Mouse (Mus musculus): Measurements from ENCODE around the gene Ube2q2.
A peak's percentile ranks its signal among the peaks of the same experiment; 100 is the strongest.
"Not testable (repeated sequence)": the region's sequence is repeated elsewhere in the genome, so short reads cannot be mapped to it uniquely, and the experiment has no call there.

The Ube2q2 gene

GRCm38 (mm10) chr9:55172195-55172685, 23.6 kb downstream of the Ube2q2 start:
- no peak for DNase-seq (ENCODE audit: low spot score)

- no peak for DNase-seq (ENCODE audit: low spot score)
These were observed 25.6 kb downstream of the Ube2q2 start for GRCm38 (mm10) chr9:55174235-55174634.

DNA sequence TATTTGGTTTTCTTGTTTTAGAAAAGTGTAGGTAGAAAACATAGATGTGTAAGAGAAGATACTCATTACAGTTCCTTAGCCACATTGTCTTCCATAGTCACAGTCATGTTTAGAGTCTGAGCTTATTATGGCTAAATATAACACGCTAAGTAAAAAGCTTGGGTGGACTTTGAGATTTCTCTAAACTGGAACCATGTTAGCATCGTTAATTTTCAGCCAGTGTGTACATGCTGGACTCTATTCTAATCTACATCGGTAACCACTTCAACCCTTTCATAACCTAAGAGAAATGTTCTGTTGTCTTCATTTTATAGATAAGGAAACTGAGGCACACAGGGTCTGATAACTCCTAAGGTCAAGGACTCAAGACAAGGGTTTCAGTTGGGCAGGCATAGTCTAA, 47.2 kb downstream of the Ube2q2 start:
- DNase-seq (ENCODE audit: low spot score) = no peak

GRCm38 (mm10) chr9:55198260-55198659, 49.6 kb downstream of the Ube2q2 start:
- no peak for DNase-seq (ENCODE audit: low spot score)

DNA sequence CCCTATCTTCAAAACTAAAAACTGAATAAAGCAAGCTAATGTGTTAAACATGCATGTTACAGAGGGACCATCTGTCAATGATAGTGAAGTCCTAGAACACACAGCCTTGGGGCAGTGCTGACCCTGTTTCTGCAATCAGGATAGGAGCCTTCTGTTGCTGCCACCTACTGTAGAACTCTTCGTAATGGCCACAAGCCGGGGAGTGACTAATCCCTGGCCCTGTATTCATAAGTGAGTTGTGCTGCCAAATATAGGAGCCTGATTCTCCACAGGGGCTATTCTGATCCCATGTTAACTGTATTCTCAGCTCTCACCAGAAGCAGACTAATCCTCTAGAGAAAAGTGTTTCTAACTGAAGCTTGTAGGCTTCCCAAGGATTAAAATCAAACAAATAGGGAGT, 50.7 kb downstream of the Ube2q2 start:
- DNase-seq (ENCODE audit: low spot score) = no peak

DNA sequence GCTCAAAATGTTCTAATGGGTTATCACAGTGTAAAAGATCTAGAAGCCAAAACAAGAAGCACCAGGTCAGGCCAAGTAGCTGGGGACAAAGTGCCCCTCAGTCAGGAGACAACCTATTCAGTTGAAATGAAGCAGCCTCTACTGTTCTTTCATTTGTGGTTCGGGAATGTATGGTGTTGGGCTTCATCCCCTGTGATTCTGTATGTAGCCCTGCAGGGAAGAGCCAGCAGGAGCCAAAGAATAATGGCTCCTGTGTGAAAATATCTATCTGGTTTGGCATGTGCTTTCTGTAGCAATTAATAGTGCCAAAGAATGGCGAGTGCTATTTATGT, 59.8 kb downstream of the Ube2q2 start:
- DNase-seq (ENCODE audit: low spot score) = no peak

- peak; percentile 74 for DNase-seq (ENCODE audit: low spot score)
These were observed 60.3 kb downstream of the Ube2q2 start, which contains the start of gene Fbxo22 for GRCm38 (mm10) chr9:55208790-55209481. Fbxo22 (plus strand) TSS chr9:55208925.

DNA sequence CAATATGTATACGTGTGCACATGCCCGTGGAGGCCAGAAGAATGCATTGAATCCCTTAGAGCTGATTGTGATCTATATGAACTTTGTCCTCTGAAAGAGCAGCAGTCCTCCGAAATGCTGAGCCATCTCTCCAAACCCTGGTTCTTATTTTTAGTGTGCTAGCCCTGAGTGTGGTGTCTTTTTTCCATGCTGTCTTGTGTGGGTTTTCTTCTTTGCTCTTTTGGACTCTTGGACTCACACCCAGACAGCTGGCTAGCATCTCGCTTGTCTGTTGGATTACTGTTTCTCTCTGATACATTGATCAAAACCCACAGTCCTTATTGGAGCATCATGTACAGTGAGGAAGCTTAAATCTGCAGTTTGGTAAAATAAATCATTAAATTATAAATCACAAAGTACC, 63.0 kb downstream of the Ube2q2 start:
- DNase-seq (ENCODE audit: low spot score) = no peak

DNA sequence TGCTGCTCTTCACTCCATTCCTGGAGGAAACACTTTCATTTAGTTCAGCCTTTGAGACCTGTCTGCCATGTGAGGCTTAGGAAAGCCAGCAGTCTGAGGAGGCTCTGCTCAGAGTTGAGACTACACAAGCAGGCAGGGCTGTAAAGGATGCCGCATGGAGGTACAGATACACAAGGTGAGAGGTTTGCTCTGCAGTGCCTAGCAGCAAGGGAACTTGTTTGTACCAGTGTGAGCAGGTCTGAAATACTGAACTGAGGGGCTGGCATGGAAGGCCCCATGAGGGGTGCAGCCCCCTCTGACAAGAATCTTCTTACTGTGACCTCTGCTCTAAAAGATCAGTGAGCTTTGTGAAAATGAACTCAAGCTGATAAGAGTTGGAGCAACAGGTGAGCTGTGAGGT, 64.7 kb downstream of the Ube2q2 start:
- DNase-seq (ENCODE audit: low spot score) = no peak

DNA sequence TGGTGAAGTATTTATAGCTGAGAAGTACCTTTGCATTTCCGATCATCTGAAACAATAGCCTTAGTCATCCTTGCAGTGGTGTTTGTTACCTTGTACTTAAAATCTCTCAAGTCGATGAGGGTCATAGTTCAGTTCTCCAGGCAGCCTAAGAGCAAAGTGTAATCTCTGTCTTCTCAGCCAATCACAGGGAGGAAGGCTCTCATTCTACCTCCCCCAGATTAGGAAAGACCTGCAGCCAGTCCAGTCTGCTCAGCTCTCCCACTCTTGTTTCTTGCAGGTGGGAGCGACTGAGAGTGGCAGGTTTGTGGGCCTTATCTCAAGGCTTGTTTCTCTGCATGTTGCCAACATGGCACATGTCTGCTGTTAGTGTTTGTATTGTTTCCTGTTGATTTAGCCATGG, 66.4 kb downstream of the Ube2q2 start:
- no peak for DNase-seq (ENCODE audit: low spot score)

DNA sequence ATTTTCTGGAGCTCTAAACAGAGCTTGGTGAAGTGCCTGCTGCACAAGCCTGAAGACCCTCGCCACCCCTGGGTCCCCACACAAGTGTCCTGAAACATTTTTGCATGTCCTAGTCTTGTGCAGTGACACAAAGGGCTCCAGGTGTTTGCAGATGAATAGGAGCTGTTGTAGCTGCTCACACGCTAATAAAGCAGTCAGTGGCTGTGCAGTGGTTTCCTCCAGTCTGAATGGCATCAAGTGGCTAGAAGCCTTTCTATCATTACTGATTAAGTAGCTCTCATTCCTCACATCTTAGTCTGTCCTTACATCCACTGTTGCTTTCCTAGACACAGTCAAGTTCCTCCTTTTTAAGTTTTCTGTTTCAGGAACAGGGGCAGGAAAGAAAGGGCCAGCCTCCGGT, 67.0 kb downstream of the Ube2q2 start:
- no peak for DNase-seq (ENCODE audit: low spot score)

DNA sequence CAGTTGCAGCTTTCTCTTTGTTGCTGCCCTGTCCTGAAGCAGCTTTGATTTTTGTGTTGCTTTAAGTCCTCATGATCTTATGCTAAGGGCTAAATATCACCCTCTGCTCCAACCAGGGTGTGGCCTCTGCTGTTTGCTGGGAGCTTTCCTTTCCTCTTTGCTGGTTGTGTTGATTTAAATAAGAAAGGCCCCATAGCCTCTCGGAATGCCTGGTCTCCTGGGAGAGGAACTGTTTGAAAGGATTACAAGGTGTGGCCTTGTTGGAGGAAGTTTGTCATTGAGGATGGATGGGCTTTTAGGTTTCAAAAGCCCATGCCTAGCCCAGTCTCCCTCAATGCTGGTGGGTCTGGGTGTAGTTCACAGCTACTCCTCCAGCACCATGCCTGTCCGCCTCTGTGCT, 67.4 kb downstream of the Ube2q2 start:
- DNase-seq (ENCODE audit: low spot score) = no peak

- no peak for DNase-seq (ENCODE audit: low spot score)
These were observed 68.7 kb downstream of the Ube2q2 start for GRCm38 (mm10) chr9:55217381-55217780.

DNA sequence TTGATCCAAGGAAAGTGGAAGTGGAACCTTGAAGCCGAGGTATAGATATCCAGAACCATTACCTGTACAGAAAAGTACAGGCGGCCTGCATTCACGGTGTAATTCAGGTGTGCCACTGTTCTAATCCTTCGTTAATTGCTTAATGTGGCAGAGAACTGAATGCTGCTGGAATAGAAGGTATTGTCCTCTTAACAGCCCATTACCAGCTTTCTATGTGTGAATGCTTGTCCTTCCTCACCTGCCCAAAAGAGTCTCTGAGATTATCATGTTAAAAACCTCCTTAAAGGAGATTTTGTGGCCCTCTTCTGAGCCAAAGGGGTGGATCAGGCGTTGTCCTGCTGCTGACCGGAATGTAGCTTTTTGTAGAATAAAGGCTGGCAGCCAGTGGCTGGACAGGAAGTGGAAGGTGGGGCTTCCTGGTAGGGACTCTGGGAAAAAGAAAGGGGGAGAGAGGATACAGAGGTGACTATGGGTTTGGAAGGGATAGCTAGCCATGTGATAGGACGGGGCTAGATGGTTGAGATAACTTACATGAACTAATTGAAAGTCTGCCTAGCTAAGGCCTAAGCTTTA, 76.6 kb downstream of the Ube2q2 start:
- DNase-seq (ENCODE audit: low spot score) = no peak

GRCm38 (mm10) chr9:55226251-55226650, 77.6 kb downstream of the Ube2q2 start:
- DNase-seq (ENCODE audit: low spot score) = no peak

DNA sequence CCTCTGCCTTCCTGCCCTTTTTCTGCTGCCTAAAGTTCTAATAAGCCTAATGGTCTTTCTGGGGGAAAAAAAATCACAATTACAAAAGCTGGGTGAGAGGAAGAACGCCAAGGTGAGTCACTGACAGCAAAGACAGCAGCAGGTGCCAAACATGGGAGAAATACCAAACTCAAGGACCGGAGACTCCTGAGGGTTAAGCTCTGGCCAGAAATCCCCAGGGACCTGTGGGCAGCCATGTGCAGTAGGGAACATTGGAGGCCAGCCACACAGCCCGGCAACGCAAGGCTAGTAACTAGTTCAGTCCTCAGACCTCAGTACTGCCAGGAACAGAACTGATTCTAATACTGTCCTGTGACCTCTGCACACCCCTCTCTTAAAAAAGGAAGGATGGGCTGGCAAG, 79.5 kb downstream of the Ube2q2 start:
- DNase-seq (ENCODE audit: low spot score) = no peak

- no peak for DNase-seq (ENCODE audit: low spot score)
These were observed 80.4 kb downstream of the Ube2q2 start for GRCm38 (mm10) chr9:55229010-55229409.

GRCm38 (mm10) chr9:55231544-55231943, 82.9 kb downstream of the Ube2q2 start:
- DNase-seq (ENCODE audit: low spot score) = no peak

DNA sequence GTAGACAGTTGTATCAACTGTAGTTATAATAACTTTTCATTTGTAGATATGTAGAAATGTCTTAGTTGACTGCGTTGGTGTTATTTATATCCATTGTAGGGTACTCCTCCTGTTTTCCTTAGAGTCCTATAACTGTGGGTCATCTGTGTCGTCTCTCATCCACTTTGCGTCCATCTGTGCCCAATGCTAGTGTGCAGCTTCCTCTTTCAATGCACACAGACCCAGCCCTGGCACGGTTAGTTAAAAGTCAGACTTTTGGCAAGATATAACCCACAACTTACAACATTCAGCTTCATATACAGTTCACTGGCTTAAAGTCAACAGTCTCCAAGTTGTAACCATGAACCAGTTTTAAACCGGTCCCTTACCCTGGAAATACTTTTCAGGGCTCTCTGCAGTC, 83.5 kb downstream of the Ube2q2 start:
- no peak for DNase-seq (ENCODE audit: low spot score)

- DNase-seq (ENCODE audit: low spot score) = no peak
These were observed 83.9 kb downstream of the Ube2q2 start for GRCm38 (mm10) chr9:55232586-55232985.

- DNase-seq (ENCODE audit: low spot score) = not testable (repeated sequence)
These were observed 84.4 kb downstream of the Ube2q2 start for GRCm38 (mm10) chr9:55233076-55233475.

DNA sequence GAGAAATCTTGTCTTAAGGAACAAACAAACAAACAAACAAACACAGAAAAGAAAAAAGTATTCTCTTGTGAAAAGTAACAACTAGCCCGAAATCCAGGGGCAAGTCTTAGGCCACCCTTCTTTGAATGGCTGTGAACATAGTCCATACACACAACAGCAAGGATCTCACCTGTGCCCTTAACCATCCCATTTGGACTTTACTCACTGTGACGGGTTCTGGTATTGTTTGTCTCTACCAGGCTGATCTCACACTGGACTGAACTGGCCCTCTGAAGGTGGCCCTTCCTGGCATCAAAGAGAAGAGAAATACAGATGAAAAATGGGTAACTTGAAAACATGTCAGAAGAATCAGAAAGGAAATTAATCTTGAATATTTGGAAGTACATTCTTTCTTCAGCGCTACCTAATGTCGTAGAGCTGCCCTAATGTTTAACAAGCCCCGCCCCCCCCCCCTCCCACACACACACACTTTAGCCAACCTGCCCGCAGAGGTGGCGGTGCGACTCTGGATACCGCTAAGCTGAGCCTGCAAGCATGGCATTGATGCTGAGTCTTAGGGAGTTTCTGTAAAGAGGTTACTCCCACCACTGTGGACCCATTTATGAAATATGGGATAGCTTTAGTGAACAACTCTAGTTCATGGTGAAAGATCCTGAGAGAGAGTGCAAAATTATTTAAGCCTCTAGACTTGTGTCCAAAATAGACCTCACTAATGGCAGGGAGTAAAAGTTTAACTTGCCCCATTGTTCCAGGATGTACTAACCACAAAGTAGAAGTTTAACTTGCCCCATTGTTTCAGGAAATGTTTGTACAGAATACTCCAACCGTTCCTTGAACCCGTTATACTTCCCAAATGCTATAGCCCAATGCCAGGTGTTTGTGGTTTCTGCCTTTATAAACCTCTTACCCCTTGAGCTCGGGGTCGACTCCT, 87.8 kb downstream of the Ube2q2 start:
- no peak for DNase-seq (ENCODE audit: low spot score)

DNA sequence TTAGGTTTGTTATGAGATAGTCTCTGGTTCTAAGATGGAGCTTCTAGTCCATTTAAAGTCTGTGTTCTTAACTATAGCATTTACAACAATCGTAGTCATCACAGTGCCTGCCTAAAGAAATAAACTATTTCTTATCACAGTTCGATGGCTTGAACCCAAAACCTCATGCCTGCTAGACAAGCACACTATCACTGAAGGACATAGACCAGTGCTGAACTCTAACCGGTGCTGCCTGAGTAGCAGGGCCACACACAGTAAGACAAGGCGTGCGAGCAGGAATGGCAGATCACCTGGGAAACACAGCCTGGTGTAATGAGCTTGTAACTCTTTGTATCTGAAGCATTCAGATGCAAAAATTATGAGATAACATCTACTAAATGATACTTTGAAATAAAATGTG, 92.2 kb downstream of the Ube2q2 start:
- no peak for DNase-seq (ENCODE audit: low spot score)

Measured in ovary, postnatal 14 days (tissue).